Mouse (Mus musculus) forebrain, embryonic 10.5 days (tissue): ENCODE measurements around the gene Cxcl2. TPM values are rescaled to one million over a fixed set of nuclear protein-coding genes. Genes with fewer than 3 reads are reported as not detected.

Experiments used
- DNase-seq: peaks from one replicate; pipeline ENCODE4 v3.0.0-alpha.2; 2017; ENCODE audit warnings: low spot score; ENCODE audit errors: extremely low spot score
- H3K27ac ChIP-seq: fragments of 300-500 bp; sonication (generic); 2 replicates; pipeline ENCODE4 v1.5.1; 2016; ENCODE audit warnings: mild to moderate bottlenecking
- H3K27me3 ChIP-seq: fragments of 300-500 bp; sonication (generic); 2 replicates; pipeline ENCODE4 v1.6.1; 2016; ENCODE audit warnings: mild to moderate bottlenecking; ENCODE audit not compliant: poor library complexity, severe bottlenecking
- H3K36me3 ChIP-seq: fragments of 300-500 bp; sonication (generic); replicated peaks from 2 replicates; pipeline ENCODE4 v1.6.1; 2016; ENCODE audit warnings: mild to moderate bottlenecking, moderate library complexity
- H3K4me1 ChIP-seq: fragments of 300-500 bp; sonication (generic); 2 replicates; pipeline ENCODE4 v1.6.1; 2016
- H3K4me3 ChIP-seq: fragments of 300-500 bp; sonication (generic); 2 replicates; pipeline ENCODE4 v1.5.1; 2016; ENCODE audit warnings: mild to moderate bottlenecking, moderate library complexity
- H3K9me3 ChIP-seq: fragments of 300-500 bp; sonication (generic); 2 replicates; pipeline ENCODE4 v1.6.1; 2016; ENCODE audit warnings: mild to moderate bottlenecking, moderate library complexity
- WGBS: fragments of 180-500 bp; shearing (Covaris S2); methylation state at CpG from one replicate; pipeline ENCODE4 v1.1.7; 2016; 5-methylcytosine and 5-hydroxymethylcytosine counted together
- polyA plus RNA-seq: library from polyadenylated mRNA; unstranded; fragments of >200 nt; fragmentation: Nextera tagmentation; extraction: Ambion mirVana; gene quantifications from 2 replicates; pipeline ENCODE4 v1.2.1, GENCODE M21; 2016

The Cxcl2 gene
- polyA plus RNA-seq: not detected in 2 replicates

- Histone ChIP-seq H3K9me3 (no peaks in the 10 kb centered on the region), H3K36me3 (no peaks in the 10 kb centered on the region), H3K27me3 (peaks cover 18% of the 10 kb centered on the region), H3K27ac (no peak within 1 kb of the TSS), H3K4me1 (peaks cover 16% of the 10 kb centered on the region), H3K4me3 (peak within 1 kb of the TSS; percentile 51)
- peak; percentile 24 for DNase-seq
- 8% methylated on average over 22 of the region's 22 CpGs for WGBS
Measured at GRCm38 (mm10) chr5:90903339-90904020, at the start of gene Cxcl2. Cxcl2 (plus strand) TSS chr5:90903871.

- no peaks in the 10 kb centered on the region for H3K36me3 ChIP-seq
- no peak overlapping the region for H3K27ac ChIP-seq
- H3K9me3 ChIP-seq: no peaks in the 10 kb centered on the region
- no peak for DNase-seq
- H3K4me1 ChIP-seq: no peaks in the 10 kb centered on the region
- 88% methylated on average over 7 of the region's 7 CpGs for WGBS
- H3K27me3 ChIP-seq: no peaks in the 10 kb centered on the region
- H3K4me3 ChIP-seq: no peak overlapping the region
Measured at GRCm38 (mm10) chr5:90855308-90856230, 48.1 kb upstream of the Cxcl2 start.

- H3K9me3 ChIP-seq: no peaks in the 10 kb centered on the region
- H3K27me3 ChIP-seq: no peaks in the 10 kb centered on the region
- DNase-seq: no peak
- no peak overlapping the region for H3K27ac ChIP-seq
- WGBS: 82% methylated on average over 5 of the region's 5 CpGs
- H3K36me3 ChIP-seq: no peaks in the 10 kb centered on the region
- no peak overlapping the region for H3K4me3 ChIP-seq
- H3K4me1 ChIP-seq: no peaks in the 10 kb centered on the region
Measured at GRCm38 (mm10) chr5:90857463-90857862, 46.2 kb upstream of the Cxcl2 start.

- no peaks in the 10 kb centered on the region for H3K36me3 ChIP-seq
- H3K9me3 ChIP-seq: no peaks in the 10 kb centered on the region
- WGBS: 94% methylated on average over 2 of the region's 2 CpGs
- no peaks in the 10 kb centered on the region for H3K27me3 ChIP-seq
- no peak overlapping the region for H3K27ac ChIP-seq
- H3K4me3 ChIP-seq: no peak overlapping the region
- H3K4me1 ChIP-seq: no peaks in the 10 kb centered on the region
- DNase-seq: no peak
Measured at GRCm38 (mm10) chr5:90858429-90858828, 45.2 kb upstream of the Cxcl2 start.

GRCm38 (mm10) chr5:90859031-90859430 lies 44.6 kb upstream of the Cxcl2 start:
- no peak for DNase-seq
- Histone ChIP-seq H3K27me3 (no peaks in the 10 kb centered on the region), H3K9me3 (no peaks in the 10 kb centered on the region), H3K4me3 (no peak overlapping the region), H3K4me1 (no peaks in the 10 kb centered on the region), H3K36me3 (no peaks in the 10 kb centered on the region), H3K27ac (no peak overlapping the region)
- WGBS: 85% methylated on average over 3 of the region's 3 CpGs

- Histone ChIP-seq H3K27me3 (no peaks in the 10 kb centered on the region), H3K36me3 (no peaks in the 10 kb centered on the region), H3K27ac (no peak overlapping the region), H3K4me1 (no peaks in the 10 kb centered on the region), H3K4me3 (no peak overlapping the region), H3K9me3 (no peaks in the 10 kb centered on the region)
- 89% methylated on average over 6 of the region's 6 CpGs for WGBS
- DNase-seq: no peak
Measured at GRCm38 (mm10) chr5:90861876-90862375, 41.7 kb upstream of the Cxcl2 start.

- no peaks in the 10 kb centered on the region for H3K36me3 ChIP-seq
- H3K9me3 ChIP-seq: no peaks in the 10 kb centered on the region
Measured at GRCm38 (mm10) chr5:90866770-90867169, 36.9 kb upstream of the Cxcl2 start.

GRCm38 (mm10) chr5:90872377-90872776 lies 31.3 kb upstream of the Cxcl2 start:
- no peaks in the 10 kb centered on the region for H3K9me3 ChIP-seq
- no peak overlapping the region for H3K4me3 ChIP-seq
- no peak overlapping the region for H3K27ac ChIP-seq
- no peaks in the 10 kb centered on the region for H3K36me3 ChIP-seq
- WGBS: 88% methylated on average over 7 of the region's 7 CpGs
- no peak for DNase-seq
- no peaks in the 10 kb centered on the region for H3K27me3 ChIP-seq
- no peaks in the 10 kb centered on the region for H3K4me1 ChIP-seq

More at GRCm38 (mm10) chr5:90866770-90867169, 36.9 kb upstream of the Cxcl2 start:
- Histone ChIP-seq H3K4me1 (no peaks in the 10 kb centered on the region), H3K27ac (no peak overlapping the region), H3K4me3 (no peak overlapping the region), H3K27me3 (no peaks in the 10 kb centered on the region)
- no peak for DNase-seq

GRCm38 (mm10) chr5:90876045-90876444 lies 27.6 kb upstream of the Cxcl2 start:
- Histone ChIP-seq H3K4me3 (no peak overlapping the region), H3K36me3 (no peaks in the 10 kb centered on the region), H3K27ac (no peak overlapping the region), H3K27me3 (no peaks in the 10 kb centered on the region), H3K4me1 (no peaks in the 10 kb centered on the region), H3K9me3 (no peaks in the 10 kb centered on the region)
- no peak for DNase-seq
- WGBS: 81% methylated on average over 4 of the region's 4 CpGs

GRCm38 (mm10) chr5:90876471-90877172 lies 27.0 kb upstream of the Cxcl2 start:
- WGBS: 90% methylated on average over 8 of the region's 8 CpGs
- Histone ChIP-seq H3K4me1 (no peaks in the 10 kb centered on the region), H3K9me3 (no peaks in the 10 kb centered on the region; the same call in 1 of the 2 replicates), H3K4me3 (no peak overlapping the region), H3K27me3 (no peaks in the 10 kb centered on the region), H3K27ac (no peak overlapping the region), H3K36me3 (no peaks in the 10 kb centered on the region)
- DNase-seq: no peak

- no peak for DNase-seq
- H3K4me1 ChIP-seq: no peaks in the 10 kb centered on the region
- no peaks in the 10 kb centered on the region for H3K36me3 ChIP-seq
- no peak overlapping the region for H3K27ac ChIP-seq
- H3K9me3 ChIP-seq: no peaks in the 10 kb centered on the region; the same call in 1 of the 2 replicates
- no peaks in the 10 kb centered on the region for H3K27me3 ChIP-seq
- no peak overlapping the region for H3K4me3 ChIP-seq
Measured at GRCm38 (mm10) chr5:90877173-90877512, 26.5 kb upstream of the Cxcl2 start.

- Histone ChIP-seq H3K4me1 (no peaks in the 10 kb centered on the region), H3K27me3 (no peaks in the 10 kb centered on the region), H3K9me3 (no peaks in the 10 kb centered on the region; the same call in 1 of the 2 replicates), H3K4me3 (no peak overlapping the region), H3K27ac (no peak overlapping the region), H3K36me3 (no peaks in the 10 kb centered on the region)
- no peak for DNase-seq
- WGBS: 88% methylated on average over 3 of the region's 3 CpGs
Measured at GRCm38 (mm10) chr5:90879307-90880014, 24.2 kb upstream of the Cxcl2 start.
